Mouse (Mus musculus) CH12.LX (cell line): Measurements from ENCODE around the gene Zranb3. TPM values are rescaled to one million over a fixed set of nuclear protein-coding genes. Genes with fewer than 3 reads are reported as not detected.

ENCODE experiments used
- DNase-seq: peaks from one replicate; pipeline ENCODE4 v3.0.0-alpha.2; 2013; ENCODE audit errors: extremely low read depth
- H3K27ac ChIP-seq: 2 replicates; pipeline ENCODE4 v1.5.1; 2012; ENCODE audit warnings: low read depth, mild to moderate bottlenecking, control low read depth, moderate library complexity; ENCODE audit not compliant: insufficient read depth
- H3K27me3 ChIP-seq: replicated peaks from 2 replicates; pipeline ENCODE3; 2012; ENCODE audit warnings: inconsistent platforms
- H3K36me3 ChIP-seq, 2 experiments: replicated peaks in 1 of 2; 2 replicates each; pipeline versions ENCODE3 to v1.6.1; 2012; ENCODE audit warnings: inconsistent platforms in 1 of 2, low read length in 1 of 2, mild to moderate bottlenecking in 1 of 2, mixed read lengths in 1 of 2, moderate library complexity in 1 of 2; ENCODE audit not compliant: control insufficient read depth in 1 of 2, insufficient read depth in 1 of 2
- H3K4me1 ChIP-seq, 2 experiments: 2 replicates each; pipeline ENCODE4 v1.6.1; 2012; ENCODE audit warnings: inconsistent platforms in 1 of 2, moderate library complexity in 1 of 2; ENCODE audit not compliant: insufficient read depth in 2 of 2, control insufficient read depth in 1 of 2
- H3K4me2 ChIP-seq: 2 replicates; pipeline ENCODE4 v1.6.1; 2012; ENCODE audit warnings: low read depth, mild to moderate bottlenecking, control low read depth; ENCODE audit not compliant: poor library complexity, insufficient read depth, severe bottlenecking
- H3K4me3 ChIP-seq, 3 experiments: fragments of 150-350 bp in 1 of 3; sonication (generic) in 1 of 3; replicated peaks in 1 of 3; 2 replicates each; pipeline versions ENCODE3 to v1.5.1; 2011 to 2012; ENCODE audit warnings: low read depth in 2 of 3, low read length in 2 of 3, mild to moderate bottlenecking in 2 of 3, moderate library complexity in 2 of 3, control low read depth in 1 of 3, improper control_type of control experiment in 1 of 3, inconsistent platforms in 1 of 3, mixed read lengths in 1 of 3; ENCODE audit not compliant: poor library complexity in 1 of 3
- H3K79me2 ChIP-seq: replicated peaks from 2 replicates; pipeline ENCODE4 v1.6.1; 2012; ENCODE audit warnings: mild to moderate bottlenecking, moderate library complexity; ENCODE audit not compliant: control insufficient read depth, poor library complexity, insufficient read depth, severe bottlenecking; ENCODE audit errors: extremely low read depth
- H3K9ac ChIP-seq: 2 replicates; pipeline ENCODE4 v1.6.1; 2012; ENCODE audit warnings: low read depth, mild to moderate bottlenecking, control low read depth, moderate library complexity; ENCODE audit not compliant: insufficient read depth
- H3K9me3 ChIP-seq: replicated peaks from 2 replicates; pipeline ENCODE3; 2012; ENCODE audit warnings: low read length, inconsistent platforms, mixed read lengths
- CTCF ChIP-seq, 2 experiments: IDR thresholded peaks in 1 of 2; conservative IDR thresholded peaks in 1 of 2; 2 replicates each; pipeline ENCODE4 v1.5.1; 2011 to 2012; ENCODE audit warnings: low read depth in 2 of 2, low read length in 2 of 2, improper control_type of control experiment in 1 of 2, inconsistent platforms in 1 of 2, mild to moderate bottlenecking in 1 of 2, moderate library complexity in 1 of 2
- ELF1 ChIP-seq: IDR thresholded peaks from 2 replicates; pipeline ENCODE4 v1.6.1; 2014; ENCODE audit warnings: low read depth, mild to moderate bottlenecking, inconsistent platforms, low read length, improper control_type of control experiment
- EP300 ChIP-seq: IDR thresholded peaks from 2 replicates; pipeline ENCODE4 v1.6.1; 2011; ENCODE audit warnings: low read length, improper control_type of control experiment
- ETS1 ChIP-seq: conservative IDR thresholded peaks from 2 replicates; pipeline ENCODE4 v1.6.1; 2012; ENCODE audit warnings: low read depth, mild to moderate bottlenecking, inconsistent platforms, low read length, improper control_type of control experiment, moderate library complexity
- GABPA ChIP-seq: IDR thresholded peaks from 2 replicates; pipeline ENCODE4 v1.6.1; 2012; ENCODE audit warnings: low read depth, low read length, improper control_type of control experiment, inconsistent platforms; ENCODE audit not compliant: insufficient replicate concordance
- JUN ChIP-seq: IDR thresholded peaks from 2 replicates; pipeline ENCODE4 v1.6.1; 2011; ENCODE audit warnings: low read depth, mild to moderate bottlenecking, low read length, improper control_type of control experiment, moderate library complexity; ENCODE audit not compliant: insufficient read depth
- JUND ChIP-seq: conservative IDR thresholded peaks from 2 replicates; pipeline ENCODE4 v1.6.1; 2011; ENCODE audit warnings: low read depth, low read length, improper control_type of control experiment
- KAT2A ChIP-seq: IDR thresholded peaks from 2 replicates; pipeline ENCODE4 v1.6.1; 2012; ENCODE audit warnings: low read length, improper control_type of control experiment, inconsistent platforms; ENCODE audit not compliant: insufficient replicate concordance
- MAFK ChIP-seq: IDR thresholded peaks from 2 replicates; pipeline ENCODE4 v1.6.1; 2011; ENCODE audit warnings: low read length, improper control_type of control experiment; ENCODE audit not compliant: insufficient replicate concordance
- MAZ ChIP-seq: IDR thresholded peaks from 2 replicates; pipeline ENCODE4 v1.6.1; 2012; ENCODE audit warnings: low read depth, mild to moderate bottlenecking, inconsistent platforms, low read length, improper control_type of control experiment, moderate library complexity
- MXI1 ChIP-seq: IDR thresholded peaks from 2 replicates; pipeline ENCODE4 v1.6.1; 2011; ENCODE audit warnings: mild to moderate bottlenecking, low read depth, low read length, improper control_type of control experiment
- NRF1 ChIP-seq: IDR thresholded peaks from 2 replicates; pipeline ENCODE4 v1.6.1; 2014; ENCODE audit warnings: low read depth, mild to moderate bottlenecking, inconsistent platforms, low read length, improper control_type of control experiment, moderate library complexity
- POLR2AphosphoS2 ChIP-seq: IDR thresholded peaks from 2 replicates; pipeline ENCODE4 v1.6.1; 2011; ENCODE audit warnings: low read depth, low read length, improper control_type of control experiment
- RAD21 ChIP-seq: IDR thresholded peaks from 2 replicates; pipeline ENCODE4 v1.6.1; 2011; ENCODE audit warnings: low read depth, mild to moderate bottlenecking, low read length, improper control_type of control experiment, moderate library complexity
- SMC3 ChIP-seq: IDR thresholded peaks from 2 replicates; pipeline ENCODE4 v1.6.1; 2011; ENCODE audit warnings: low read depth, low read length, improper control_type of control experiment
- TBP ChIP-seq: conservative IDR thresholded peaks from 2 replicates; pipeline ENCODE4 v1.6.1; 2011; ENCODE audit warnings: low read depth, low read length, improper control_type of control experiment
- TCF12 ChIP-seq: IDR thresholded peaks from 2 replicates; pipeline ENCODE4 v1.6.1; 2014; ENCODE audit warnings: low read depth, mild to moderate bottlenecking, inconsistent platforms, low read length, improper control_type of control experiment
- UBTF ChIP-seq: IDR thresholded peaks from 2 replicates; pipeline ENCODE4 v1.6.1; 2012; ENCODE audit warnings: low read depth, mild to moderate bottlenecking, inconsistent platforms, low read length, improper control_type of control experiment, moderate library complexity
- ZKSCAN1 ChIP-seq: IDR thresholded peaks from 2 replicates; pipeline ENCODE4 v1.6.1; 2012; ENCODE audit warnings: low read depth, inconsistent platforms, low read length, improper control_type of control experiment, borderline replicate concordance
- ZMIZ1 ChIP-seq: IDR thresholded peaks from 2 replicates; pipeline ENCODE4 v1.6.1; 2012; ENCODE audit warnings: low read depth, mild to moderate bottlenecking, inconsistent platforms, low read length, improper control_type of control experiment
- dilution Hi-C: fragments of 300-500 bp; cut with MboI; formaldehyde crosslinking; loops from 2 replicates; pipeline ENCODE4 v1.14.3; 2020; ENCODE audit warnings: low sequenced_read_pairs; ENCODE audit not compliant: extremely low pct_unique_long_range_greater_than_20kb, extremely low pct_ligation_motif_present
- in situ Hi-C: fragments of 300-500 bp; cut with MboI; formaldehyde crosslinking; loops from 3 replicates; pipeline ENCODE4 v1.14.3; 2019; ENCODE audit warnings: low sequenced_read_pairs, low pct_ligation_motif_present, low pct_unique_long_range_greater_than_20kb, mixed read lengths
- polyA plus RNA-seq: library from polyadenylated mRNA; unstranded; fragments of >175 nt; gene quantifications from 2 replicates; pipeline ENCODE4 v1.2.1, GENCODE M21; 2012; ENCODE audit warnings: low read depth; ENCODE audit not compliant: insufficient read length
- total RNA-seq, 2 experiments: library from RNA; depleted of rRNA; stranded (reverse); fragments of 300-350 nt in 1 of 2; fragments of >200 nt in 1 of 2; gene quantifications; 2 replicates each; pipeline ENCODE4 v1.2.3; 2012 to 2014

The Zranb3 gene
- total and polyA plus RNA-seq, 3 experiments = 9.9 to 13.6 (median 12.4) TPM

DNA sequence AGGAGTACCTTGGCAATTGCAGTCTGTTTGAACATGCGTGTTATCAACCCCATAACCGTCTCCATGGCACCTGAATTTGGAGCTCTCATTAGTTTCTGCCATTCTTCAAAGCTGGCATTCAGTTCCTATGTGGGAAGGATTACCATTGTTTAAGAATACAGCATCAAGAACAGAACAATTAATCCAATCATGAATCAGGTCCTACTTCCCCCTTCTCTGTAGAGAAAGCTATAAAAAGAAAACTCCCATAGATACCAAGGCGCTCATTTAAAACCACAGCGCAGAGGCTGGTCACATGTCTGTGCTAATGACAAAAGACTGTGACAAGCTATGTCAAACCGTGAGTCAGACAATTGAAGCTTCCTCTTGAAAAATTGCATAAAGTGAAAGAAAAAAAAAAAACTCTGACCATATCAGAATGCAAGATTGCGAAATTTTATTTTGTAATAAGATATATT, 86.8 kb downstream of the Zranb3 start:
- peak; percentile 37 for DNase-seq
- Histone ChIP-seq H3K27ac (no peak overlapping the region), H3K27me3 (no peaks in the 10 kb centered on the region), H3K79me2 (no peaks in the 10 kb centered on the region), H3K4me3 (no peak overlapping the region), H3K9me3 (no peaks in the 10 kb centered on the region), H3K9ac (no peak overlapping the region), H3K36me3 (peaks cover 9 to 23% of the 10 kb centered on the region in 2 experiments), H3K4me2 (no peak overlapping the region), H3K4me1 (peaks cover 0 to 4% of the 10 kb centered on the region in 2 experiments; a peak in 1 of 4 replicates)
- TF ChIP-seq RAD21 = no peak
- TF ChIP-seq ELF1 = no peak
- TF ChIP-seq KAT2A = no peak
- no peak for TF ChIP-seq POLR2AphosphoS2
- TF ChIP-seq ETS1 = no peak
- in situ Hi-C loops = no loop called here
- dilution Hi-C loops = no loop called here

DNA sequence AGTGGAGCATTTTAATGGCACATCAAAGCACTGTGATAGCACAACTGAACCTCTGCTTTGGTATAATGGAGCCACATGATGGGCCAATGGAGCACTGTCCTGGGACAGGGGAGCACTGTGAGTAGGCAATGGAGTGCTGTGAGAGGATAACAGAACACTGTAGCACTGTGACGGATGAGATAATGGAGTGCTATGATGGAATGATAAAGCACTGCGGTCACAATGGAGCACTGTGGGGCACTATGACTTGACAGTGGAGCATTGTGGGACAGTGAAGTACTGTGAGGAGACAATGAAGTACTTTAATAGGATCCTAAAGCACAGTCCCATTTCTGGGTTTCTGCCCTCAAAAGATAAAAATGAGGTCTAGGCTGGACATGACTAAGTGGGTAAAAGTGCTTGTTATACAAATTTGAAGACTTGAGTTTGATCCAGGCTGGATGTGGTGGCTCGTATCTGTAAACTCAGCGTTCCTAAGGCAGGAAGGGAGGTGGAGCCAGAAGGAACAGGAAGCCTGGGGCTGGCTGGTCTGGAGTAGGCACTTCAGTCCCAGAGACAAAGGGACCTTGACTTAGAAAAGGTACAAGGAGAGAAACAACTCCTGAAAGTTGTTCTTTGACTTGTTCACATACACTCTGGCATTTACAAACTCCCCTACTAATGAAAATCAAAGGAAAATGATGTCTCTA, 89.0 kb downstream of the Zranb3 start:
- Histone ChIP-seq H3K4me3 (no peak overlapping the region), H3K9ac (no peak overlapping the region), H3K9me3 (no peaks in the 10 kb centered on the region), H3K27me3 (no peaks in the 10 kb centered on the region), H3K36me3 (peaks cover 9 to 27% of the 10 kb centered on the region in 2 experiments), H3K79me2 (no peaks in the 10 kb centered on the region)
- in situ Hi-C loops (no loop called here), dilution Hi-C loops (no loop called here)
- no peak for TF ChIP-seq MXI1
- no peak for TF ChIP-seq CTCF (conservative IDR thresholded peaks at IDR 0.05 in 1 of 2, IDR thresholded peaks at IDR 0.05 in 1 of 2; ENCODE audit: low read depth in 2 of 2, low read length in 2 of 2)
- no peak for TF ChIP-seq SMC3
- TF ChIP-seq UBTF = no peak
- TF ChIP-seq ETS1 = no peak
- TF ChIP-seq NRF1 = no peak
- TF ChIP-seq JUND = no peak
- TF ChIP-seq MAFK = no peak
- no peak for TF ChIP-seq TBP
- no peak for TF ChIP-seq GABPA
- TF ChIP-seq ZKSCAN1 = no peak
- no peak for TF ChIP-seq TCF12
- TF ChIP-seq JUN = no peak
- TF ChIP-seq MAZ = no peak
- TF ChIP-seq EP300 = no peak
- TF ChIP-seq ZMIZ1 = no peak
- TF ChIP-seq, all 38 proteins: peak for 0
- DNase-seq = no peak
- H3K4me1 ChIP-seq = peaks cover 0 to 4% of the 10 kb centered on the region in 2 experiments; a peak in 1 of 4 replicates
- no peak overlapping the region for H3K27ac ChIP-seq
- H3K4me2 ChIP-seq = no peak overlapping the region
